Mouse (Mus musculus) neural tube, embryonic 14.5 days (tissue): ENCODE results near the gene Fnbp1l. TPM values are rescaled to one million over a fixed set of nuclear protein-coding genes. Genes with fewer than 3 reads are reported as not detected.
A peak's percentile ranks its signal among the peaks of the same experiment; 100 is the strongest.

Experiments
- ATAC-seq: fragments of 200-750 bp; cut with Nextera tagmentation; 2 replicates; pipeline ENCODE4 v1.8.0; 2017; ENCODE audit warnings: low read depth, mild to moderate bottlenecking, moderate TSS enrichment, moderate library complexity
- H3K27ac ChIP-seq: fragments of 300-500 bp; sonication (generic); 2 replicates; pipeline ENCODE4 v1.5.1; 2014; ENCODE audit warnings: low read depth, mild to moderate bottlenecking, control low read depth, low read length, moderate library complexity, mixed read lengths
- H3K27me3 ChIP-seq: fragments of 300-500 bp; sonication (generic); 2 replicates; pipeline ENCODE4 v1.6.1; 2014; ENCODE audit warnings: low read length; ENCODE audit not compliant: control insufficient read depth, insufficient read depth
- H3K36me3 ChIP-seq: fragments of 300-500 bp; sonication (generic); 2 replicates; pipeline ENCODE4 v1.6.1; 2014; ENCODE audit warnings: low read length, mixed read lengths; ENCODE audit not compliant: control insufficient read depth, insufficient read depth
- H3K4me1 ChIP-seq: fragments of 300-500 bp; sonication (generic); 2 replicates; pipeline ENCODE4 v1.6.1; 2014; ENCODE audit warnings: low read length; ENCODE audit not compliant: control insufficient read depth, insufficient read depth
- H3K4me2 ChIP-seq: fragments of 300-500 bp; sonication (generic); 2 replicates; pipeline ENCODE4 v1.6.1; 2014; ENCODE audit warnings: mild to moderate bottlenecking, low read depth, low read length, control low read depth
- H3K4me3 ChIP-seq: fragments of 300-500 bp; sonication (generic); 2 replicates; pipeline ENCODE4 v1.5.1; 2014; ENCODE audit warnings: low read depth, low read length, control low read depth, mixed read lengths
- H3K9ac ChIP-seq: fragments of 300-500 bp; sonication (generic); replicated peaks from 2 replicates; pipeline ENCODE4 v1.6.1; 2014; ENCODE audit warnings: low read depth, mild to moderate bottlenecking, control low read depth, low read length, mixed read lengths
- H3K9me3 ChIP-seq: fragments of 300-500 bp; sonication (generic); 2 replicates; pipeline ENCODE4 v1.6.1; 2016; ENCODE audit warnings: low read length; ENCODE audit not compliant: control insufficient read depth
- WGBS: fragments of 180-500 bp; shearing (Covaris S2); extraction: QIAGEN DNeasy Blood & Tissue Kit; methylation state at CpG from one replicate; pipeline ENCODE4 v1.1.7; 2014; 5-methylcytosine and 5-hydroxymethylcytosine counted together
- polyA plus RNA-seq: library from polyadenylated mRNA; unstranded; fragments of >200 nt; fragmentation: Nextera tagmentation; extraction: Ambion mirVana; gene quantifications from 2 replicates; pipeline ENCODE4 v1.2.1, GENCODE M21; 2014

Fnbp1l gene
- polyA plus RNA-seq, 1 experiment from 2014 or later: 214 TPM

DNA sequence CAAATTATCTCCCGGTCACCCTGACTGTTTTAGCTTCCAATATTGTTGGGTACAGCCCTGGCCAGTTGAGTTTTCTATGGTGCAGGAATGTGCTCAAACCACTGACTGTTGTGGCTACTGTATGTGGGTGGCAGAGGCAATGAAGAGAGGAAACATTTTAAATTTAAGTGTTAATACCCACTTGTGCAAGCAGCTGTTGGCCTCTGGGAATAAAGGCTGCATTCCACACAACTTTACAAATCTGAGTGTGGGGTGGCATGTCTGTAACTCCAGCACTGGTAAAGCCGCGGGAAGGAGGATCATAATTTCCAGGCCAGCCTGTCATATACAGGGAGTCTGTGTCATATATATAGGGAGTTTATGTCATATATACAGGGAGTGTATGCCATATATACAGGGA is 99.2 kb downstream of the Fnbp1l start:
- H3K9me3 ChIP-seq: no peaks in the 10 kb centered on the region
- no peak overlapping the region for H3K9ac ChIP-seq
- ATAC-seq: no peak
- no peak overlapping the region for H3K4me3 ChIP-seq
- no peak overlapping the region for H3K4me2 ChIP-seq
- peaks cover 27% of the 10 kb centered on the region for H3K4me1 ChIP-seq
- no peaks in the 10 kb centered on the region for H3K36me3 ChIP-seq
- H3K27me3 ChIP-seq: no peaks in the 10 kb centered on the region
- no peak overlapping the region for H3K27ac ChIP-seq
- 81% methylated on average over 3 of the region's 3 CpGs for WGBS

DNA sequence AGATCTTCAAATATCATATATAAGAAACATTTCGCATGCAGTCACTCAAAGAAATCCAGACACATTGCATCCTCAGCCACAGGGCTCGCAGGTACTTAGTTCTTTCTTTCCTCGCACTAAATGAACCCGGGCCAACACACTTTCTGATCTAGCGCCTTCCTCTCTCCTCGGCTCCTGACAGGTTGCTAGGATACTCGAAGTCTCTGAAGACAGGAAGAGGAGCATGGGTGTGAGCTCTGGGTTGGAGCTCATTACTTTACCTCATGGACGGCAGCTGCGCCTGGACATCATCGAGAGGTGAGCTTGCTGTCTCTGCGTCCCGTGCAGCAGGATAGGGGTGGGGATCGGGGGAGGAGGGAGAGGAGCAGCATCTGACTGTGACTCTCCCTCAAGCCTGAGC is 100.4 kb downstream of the Fnbp1l start:
- 0 out of 2 replicates have a peak, but pooled peaks have one; percentile 21 for ATAC-seq
- WGBS: 32% methylated on average over 13 of the region's 13 CpGs
- Histone ChIP-seq H3K9me3 (no peaks in the 10 kb centered on the region), H3K36me3 (no peaks in the 10 kb centered on the region), H3K27ac (peak overlapping the region; percentile 46; the same call in 1 of the 2 replicates), H3K4me2 (0 out of 2 replicates have a peak overlapping the region, but pooled peaks have one; percentile 2), H3K27me3 (no peaks in the 10 kb centered on the region), H3K4me1 (peaks cover 27% of the 10 kb centered on the region), H3K9ac (no peak overlapping the region), H3K4me3 (no peak overlapping the region)

DNA sequence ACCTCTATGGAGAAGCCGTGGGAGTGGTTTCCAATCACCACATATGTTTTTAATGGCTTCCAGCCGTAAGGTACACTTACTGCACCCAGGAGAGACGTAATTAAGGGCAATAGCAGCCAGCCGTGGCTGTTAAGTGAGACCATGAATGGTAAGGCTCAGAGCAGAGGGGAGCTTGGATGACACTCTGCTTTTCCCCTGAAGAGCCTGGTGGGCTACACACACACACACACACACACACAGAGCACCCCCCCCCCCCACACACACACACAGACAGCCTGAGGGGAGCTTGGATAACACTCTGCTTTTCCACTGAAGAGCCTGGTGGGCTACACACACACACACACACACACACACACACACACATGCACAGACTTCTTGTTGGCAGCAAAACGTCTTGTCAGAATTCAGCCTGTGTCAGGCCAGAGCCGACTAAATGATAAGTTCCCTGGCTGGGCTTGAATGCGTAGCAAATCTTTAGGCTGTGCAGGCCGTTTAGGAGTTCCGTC is 101.2 kb downstream of the Fnbp1l start:
- WGBS: 14% methylated on average over 9 of the region's 9 CpGs
- Histone ChIP-seq H3K36me3 (no peaks in the 10 kb centered on the region), H3K27me3 (no peaks in the 10 kb centered on the region), H3K4me2 (no peak overlapping the region), H3K9me3 (no peaks in the 10 kb centered on the region), H3K9ac (no peak overlapping the region), H3K4me3 (no peak overlapping the region), H3K4me1 (peaks cover 27% of the 10 kb centered on the region), H3K27ac (peak overlapping the region; percentile 76)
- ATAC-seq: peak; percentile 85

DNA sequence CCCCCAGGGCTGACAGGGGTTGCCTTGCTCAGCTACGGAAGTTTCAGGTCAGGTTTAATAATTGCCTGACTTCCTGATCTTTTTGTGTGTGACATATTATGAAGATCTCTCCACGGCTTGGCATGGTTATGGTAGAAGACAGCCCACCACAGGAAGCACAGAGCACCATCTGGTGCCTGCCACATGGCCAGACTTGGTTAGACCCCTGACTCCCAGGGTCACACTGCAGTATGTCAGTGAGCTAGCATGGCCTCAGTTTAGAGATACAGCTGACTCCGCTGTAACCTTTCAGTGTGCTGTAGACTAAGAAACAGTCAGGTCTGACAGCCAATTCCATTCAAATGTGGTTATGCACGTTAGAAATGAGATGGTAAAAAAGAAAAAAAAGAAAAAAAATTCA is 101.8 kb downstream of the Fnbp1l start:
- Histone ChIP-seq H3K27me3 (no peaks in the 10 kb centered on the region), H3K4me2 (no peak overlapping the region), H3K9ac (no peak overlapping the region), H3K4me3 (no peak overlapping the region), H3K36me3 (no peaks in the 10 kb centered on the region), H3K9me3 (no peaks in the 10 kb centered on the region), H3K4me1 (peaks cover 27% of the 10 kb centered on the region), H3K27ac (peak overlapping the region; percentile 69)
- peak; percentile 41; the same call in 1 of the 2 replicates for ATAC-seq
- WGBS: 37% methylated on average over 4 of the region's 4 CpGs

DNA sequence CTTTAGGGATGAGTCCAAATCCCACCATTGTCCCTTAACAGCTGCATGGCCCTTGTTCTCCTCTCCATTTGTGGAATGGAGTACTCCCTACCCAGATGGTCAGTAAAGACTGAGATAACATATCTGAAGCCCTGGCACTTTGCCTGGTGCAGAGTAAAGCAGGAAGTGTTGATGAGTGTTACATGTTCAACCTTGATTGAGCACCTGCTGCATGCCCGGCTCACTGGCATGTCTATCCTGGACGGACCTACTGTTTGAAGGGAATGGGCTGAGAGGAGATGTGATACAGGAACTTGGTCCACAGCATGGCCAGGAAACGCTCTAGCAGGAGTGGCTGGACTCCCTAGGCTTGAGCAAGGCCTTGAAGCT is 103.2 kb downstream of the Fnbp1l start:
- no peaks in the 10 kb centered on the region for H3K27me3 ChIP-seq
- no peaks in the 10 kb centered on the region for H3K9me3 ChIP-seq
- H3K4me1 ChIP-seq: peaks cover 27% of the 10 kb centered on the region
- no peak overlapping the region for H3K27ac ChIP-seq
- WGBS: 92% methylated on average over 3 of the region's 3 CpGs
- no peak for ATAC-seq
- no peak overlapping the region for H3K4me2 ChIP-seq
- no peak overlapping the region for H3K4me3 ChIP-seq
- H3K36me3 ChIP-seq: no peaks in the 10 kb centered on the region
- no peak overlapping the region for H3K9ac ChIP-seq

DNA sequence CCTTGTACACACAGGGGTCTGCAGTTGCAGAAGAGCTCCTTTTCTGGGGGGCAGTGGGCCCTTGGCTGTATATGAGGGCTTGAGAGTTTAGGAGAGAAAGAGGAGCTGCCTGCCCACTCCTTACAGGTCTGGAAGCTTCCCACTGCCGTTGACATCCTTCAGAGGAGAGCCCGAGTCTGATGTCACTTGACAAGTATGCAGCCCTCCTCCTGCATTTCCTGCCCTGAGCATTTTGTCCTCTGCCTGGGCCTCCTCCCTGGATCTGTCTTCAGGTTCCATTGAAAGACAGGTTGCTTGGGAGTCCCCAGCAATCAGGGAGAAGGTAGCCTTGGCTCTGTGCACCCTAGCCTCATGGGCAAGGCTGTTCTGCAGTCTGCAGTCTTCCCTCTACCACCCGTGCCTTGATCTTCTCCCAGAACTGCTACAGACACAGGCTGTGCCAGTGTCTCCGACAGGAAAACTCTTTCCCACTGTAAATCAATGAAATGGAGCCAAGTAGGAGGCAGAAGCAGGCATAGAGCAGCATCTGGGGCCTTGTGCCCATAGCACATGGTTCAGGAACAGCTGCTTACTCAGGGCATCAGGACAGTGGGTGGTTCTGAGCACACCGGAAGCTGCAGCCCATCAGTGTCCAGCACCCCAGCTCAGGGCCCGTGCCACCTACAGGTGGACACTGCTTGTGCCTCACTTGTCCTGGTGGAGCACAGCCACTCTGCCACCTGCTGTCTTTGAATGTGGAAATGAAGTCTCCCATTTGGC is 103.8 kb downstream of the Fnbp1l start:
- Histone ChIP-seq H3K9ac (no peak overlapping the region), H3K4me3 (no peak overlapping the region), H3K4me1 (peaks cover 27% of the 10 kb centered on the region), H3K9me3 (no peaks in the 10 kb centered on the region), H3K27ac (no peak overlapping the region), H3K27me3 (no peaks in the 10 kb centered on the region), H3K4me2 (no peak overlapping the region), H3K36me3 (no peaks in the 10 kb centered on the region)
- WGBS: 79% methylated on average over 6 of the region's 6 CpGs
- ATAC-seq: no peak

DNA sequence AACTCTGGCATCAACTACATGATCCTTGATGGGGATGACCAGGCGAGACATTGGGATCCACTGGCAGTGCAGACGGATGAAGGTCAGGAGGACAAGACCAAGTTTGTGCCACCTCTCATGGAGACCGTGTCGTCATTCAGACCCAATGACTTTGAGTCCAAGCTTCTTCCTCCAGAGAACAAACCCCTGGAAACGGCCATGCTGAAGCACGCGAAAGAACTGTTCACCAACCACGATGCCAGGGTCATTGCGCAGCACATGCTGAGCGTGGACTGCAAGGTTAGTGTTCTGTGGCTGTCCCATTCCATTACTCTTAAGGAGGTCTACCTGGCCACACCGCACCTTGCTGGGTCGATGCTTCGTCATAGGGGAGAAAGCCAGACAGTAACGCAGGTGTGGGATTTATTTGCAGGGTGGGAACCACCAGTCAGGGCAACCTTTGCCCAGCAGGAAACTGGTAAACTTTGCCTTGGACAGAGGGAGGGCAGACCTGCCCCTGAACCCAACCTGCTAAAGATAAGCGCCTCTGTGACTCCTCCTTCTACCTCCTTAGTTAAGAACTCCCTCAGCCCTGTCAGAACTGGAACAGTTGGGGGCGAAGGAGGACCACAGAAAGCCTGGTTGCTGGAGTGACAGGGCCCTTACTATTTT is 106.7 kb downstream of the Fnbp1l start:
- ATAC-seq: no peak
- no peak overlapping the region for H3K4me3 ChIP-seq
- WGBS: 94% methylated on average over 16 of the region's 16 CpGs

DNA sequence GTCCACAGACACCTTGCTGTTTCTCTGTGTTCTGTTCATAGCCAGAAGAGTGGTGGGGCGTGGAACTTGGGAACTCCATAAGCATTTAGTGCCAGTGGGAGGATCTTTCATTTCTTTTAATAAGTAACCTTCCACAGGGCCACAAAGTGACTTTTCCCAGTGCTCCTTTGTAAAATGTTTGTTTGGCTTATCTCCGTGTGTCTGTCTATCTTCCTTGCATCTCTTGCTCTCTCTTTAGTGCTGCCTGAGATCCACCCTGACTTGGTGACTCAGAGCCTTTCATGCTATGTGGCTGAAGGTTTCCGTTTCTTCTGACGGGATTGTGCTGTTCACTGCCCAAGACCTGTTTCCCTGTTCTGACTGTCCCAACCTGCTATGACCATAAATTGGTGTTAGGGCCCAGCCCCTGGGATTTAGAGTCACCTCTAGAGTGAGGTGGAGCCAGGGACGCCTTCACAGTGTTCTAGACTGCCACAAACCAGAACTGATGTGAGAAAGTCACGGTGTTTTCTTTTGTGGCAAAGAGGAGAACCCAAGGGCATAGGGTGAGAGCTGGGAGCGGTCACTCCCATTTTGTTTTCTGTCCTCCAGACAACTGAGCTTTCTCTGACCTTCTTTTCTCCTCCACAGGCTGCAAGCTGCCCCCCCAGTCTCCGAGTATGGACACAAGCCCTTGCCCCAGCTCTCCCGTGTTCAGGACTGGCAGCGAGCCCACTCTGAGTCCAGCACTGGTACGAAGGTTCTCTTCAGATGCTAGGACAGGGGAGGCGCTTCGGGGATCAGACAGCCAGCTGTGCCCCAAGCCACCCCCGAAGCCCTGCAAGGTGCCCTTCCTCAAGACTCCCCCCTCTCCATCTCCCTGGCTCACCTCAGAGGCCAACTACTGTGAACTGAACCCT is 107.5 kb downstream of the Fnbp1l start:
- ATAC-seq: no peak
- H3K36me3 ChIP-seq: no peaks in the 10 kb centered on the region
- 90% methylated on average over 14 of the region's 14 CpGs for WGBS
- H3K9ac ChIP-seq: no peak overlapping the region
- no peak overlapping the region for H3K4me3 ChIP-seq
- no peaks in the 10 kb centered on the region for H3K27me3 ChIP-seq
- H3K4me1 ChIP-seq: peaks cover 3% of the 10 kb centered on the region; the same call in 1 of the 2 replicates
- H3K27ac ChIP-seq: no peak overlapping the region
- no peak overlapping the region for H3K4me2 ChIP-seq
- no peaks in the 10 kb centered on the region for H3K9me3 ChIP-seq

More for the DNA sequence above, 106.7 kb downstream of the Fnbp1l start:
- H3K36me3 ChIP-seq: no peaks in the 10 kb centered on the region
- no peaks in the 10 kb centered on the region for H3K27me3 ChIP-seq
- H3K27ac ChIP-seq: no peak overlapping the region
- H3K9me3 ChIP-seq: no peaks in the 10 kb centered on the region
- no peak overlapping the region for H3K4me2 ChIP-seq
- H3K4me1 ChIP-seq: peaks cover 12% of the 10 kb centered on the region
- H3K9ac ChIP-seq: no peak overlapping the region
